Mouse (Mus musculus) heart, postnatal 36 days (tissue): ENCODE data around the gene Gfi1b. TPM values are rescaled to one million over a fixed set of nuclear protein-coding genes. Genes with fewer than 3 reads are reported as not detected.
A peak's percentile ranks its signal among the peaks of the same experiment; 100 is the strongest.

ENCODE experiments used
- DNase-seq, 2 experiments: peaks; one replicate each; pipeline ENCODE4 v3.0.0; 2021 to 2022
- intact Hi-C: fragments of 180-260 bp; cut with DNase I; formaldehyde crosslinking; loops from one replicate; pipeline ENCODE4 v1.15.1; 2025
- total RNA-seq, 2 experiments: library from RNA; stranded (reverse); gene quantifications; 2 replicates each; pipeline ENCODE4 v1.2.3; 2021

Gfi1b gene
- total RNA-seq, 2 experiments from 2014 or later = not detected

- DNase-seq = no peak
- intact Hi-C loops = no loop called here
Observed at GRCm38 (mm10) chr2:28624870-28625269, 3.1 kb upstream of the Gfi1b start.

GRCm38 (mm10) chr2:28622521-28623124, 841 bp upstream of the Gfi1b start:
- peak; percentile 29 to 43 for DNase-seq
- intact Hi-C loops = loop anchor here (1.0 kb wide), 1 partner anchor 29 kb away; no protein-coding TSS in a partner anchor

- intact Hi-C loops = no loop called here
- no peak for DNase-seq
Observed at GRCm38 (mm10) chr2:28621111-28621510, 671 bp downstream of the Gfi1b start.

- DNase-seq = no peak
- intact Hi-C loops = no loop called here
Observed at GRCm38 (mm10) chr2:28620522-28620921, 1.3 kb downstream of the Gfi1b start.

GRCm38 (mm10) chr2:28619369-28619768, 2.4 kb downstream of the Gfi1b start:
- no peak for DNase-seq
- intact Hi-C loops = no loop called here

- DNase-seq = no peak
- intact Hi-C loops = no loop called here
Observed at GRCm38 (mm10) chr2:28618777-28619336, 2.9 kb downstream of the Gfi1b start.

GRCm38 (mm10) chr2:28617498-28618486, 4.0 kb downstream of the Gfi1b start:
- intact Hi-C loops = no loop called here
- DNase-seq = no peak

- intact Hi-C loops = no loop called here
Observed at GRCm38 (mm10) chr2:28616874-28617273, 4.9 kb downstream of the Gfi1b start.

GRCm38 (mm10) chr2:28616358-28616757, 5.4 kb downstream of the Gfi1b start:
- no peak for DNase-seq
- intact Hi-C loops = no loop called here

More at GRCm38 (mm10) chr2:28616874-28617273, 4.9 kb downstream of the Gfi1b start:
- no peak for DNase-seq

- intact Hi-C loops = no loop called here
- DNase-seq = no peak
Observed at GRCm38 (mm10) chr2:28613599-28613998, 8.2 kb downstream of the Gfi1b start.

GRCm38 (mm10) chr2:28612436-28613063, 9.2 kb downstream of the Gfi1b start:
- intact Hi-C loops = no loop called here
- DNase-seq = no peak

- intact Hi-C loops = no loop called here
- no peak for DNase-seq
Observed at GRCm38 (mm10) chr2:28611407-28611787, 10.4 kb downstream of the Gfi1b start.

- intact Hi-C loops = no loop called here
Observed at GRCm38 (mm10) chr2:28610716-28611406, 10.9 kb downstream of the Gfi1b start.

GRCm38 (mm10) chr2:28609851-28610250, 11.9 kb downstream of the Gfi1b start:
- intact Hi-C loops = no loop called here

More at GRCm38 (mm10) chr2:28610716-28611406, 10.9 kb downstream of the Gfi1b start:
- DNase-seq = no peak

GRCm38 (mm10) chr2:28607341-28608165, 14.2 kb downstream of the Gfi1b start:
- intact Hi-C loops = no loop called here

More at GRCm38 (mm10) chr2:28609851-28610250, 11.9 kb downstream of the Gfi1b start:
- no peak for DNase-seq

GRCm38 (mm10) chr2:28606601-28607340, 15.0 kb downstream of the Gfi1b start:
- DNase-seq = no peak
- intact Hi-C loops = no loop called here

More at GRCm38 (mm10) chr2:28607341-28608165, 14.2 kb downstream of the Gfi1b start:
- no peak for DNase-seq

- no peak for DNase-seq
- intact Hi-C loops = no loop called here
Observed at GRCm38 (mm10) chr2:28605789-28606541, 15.8 kb downstream of the Gfi1b start.

- no peak for DNase-seq
- intact Hi-C loops = no loop called here
Observed at GRCm38 (mm10) chr2:28603542-28603941, 18.2 kb downstream of the Gfi1b start.
